Mouse (Mus musculus): ENCODE results near the gene Gm4131. TPM values are rescaled to one million over a fixed set of nuclear protein-coding genes. Genes with fewer than 3 reads are reported as not detected.

The Gm4131 gene
- polyA plus RNA-seq, 1 experiment from 2014 or later, result not detected

DNA sequence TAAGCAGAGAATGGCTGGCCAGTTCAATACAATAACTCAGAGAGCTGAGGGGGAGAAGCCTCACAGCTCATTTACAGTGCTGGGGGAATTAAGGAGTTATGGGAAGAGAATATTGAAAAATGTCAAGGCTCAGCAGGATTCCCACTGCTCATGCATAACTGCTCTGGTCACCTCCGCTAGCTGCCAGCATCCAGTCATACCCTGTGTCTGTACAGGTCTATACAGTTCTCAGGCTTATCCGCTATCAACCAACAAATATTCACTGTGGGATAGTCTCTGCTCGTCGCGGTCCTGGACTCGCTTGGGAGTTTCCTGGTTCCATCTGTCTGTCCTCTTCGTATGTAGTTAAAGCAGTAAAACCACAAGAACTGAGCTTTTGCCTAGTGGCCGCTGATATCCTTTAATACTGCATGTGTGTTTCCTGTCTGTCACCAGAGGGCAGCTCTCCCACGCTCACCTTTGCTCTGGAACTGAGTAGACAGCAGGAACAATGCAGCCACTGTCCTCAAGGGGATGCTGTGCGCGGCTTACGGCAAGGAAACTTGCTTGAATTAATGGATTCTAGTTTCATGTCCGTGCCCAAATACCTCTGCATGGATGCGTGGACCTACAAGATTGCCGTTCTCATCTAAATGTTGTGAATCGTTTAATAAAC, 74.4 kb downstream of the Gm4131 start:
- H3K27me3 ChIP-seq (ENCODE audit: control insufficient read depth, insufficient read depth, low read depth, low read length), result no peaks in the 10 kb centered on the region

DNA sequence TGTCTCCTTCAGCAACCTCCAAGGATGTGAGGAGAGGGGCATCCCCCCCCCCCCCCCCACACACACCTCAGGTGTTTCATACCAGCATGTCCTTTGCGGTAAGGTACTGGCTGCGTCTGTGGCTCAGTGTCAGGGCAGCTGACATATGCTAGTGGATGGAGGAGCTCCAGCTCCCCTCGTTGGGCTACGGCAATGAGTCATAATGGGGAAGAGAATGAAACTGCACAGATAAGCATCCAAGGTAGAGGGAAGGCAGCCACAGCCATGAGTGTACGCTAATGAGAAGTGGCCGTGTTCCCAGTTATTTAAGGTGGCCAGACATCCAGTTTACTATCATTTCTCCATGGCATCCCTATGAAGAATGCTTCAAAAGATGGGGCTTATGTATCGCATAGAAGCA, 78.5 kb downstream of the Gm4131 start:
- Histone ChIP-seq H3K9me3 (replicated peaks; ENCODE audit: control insufficient read depth, low read length) (no peaks in the 10 kb centered on the region), H3K4me3 (ENCODE audit: low read depth, low read length) (no peak overlapping the region), H3K27ac (ENCODE audit: low read length) (no peak overlapping the region), H3K27me3 (ENCODE audit: control insufficient read depth, insufficient read depth, low read depth, low read length) (no peaks in the 10 kb centered on the region), H3K4me2 (ENCODE audit: low read depth, low read length) (no peak overlapping the region), H3K9ac (ENCODE audit: low read depth, low read length) (no peak overlapping the region), H3K4me1 (ENCODE audit: control insufficient read depth, low read depth, low read length) (no peaks in the 10 kb centered on the region), H3K36me3 (ENCODE audit: control insufficient read depth, insufficient read depth) (no peaks in the 10 kb centered on the region)
- WGBS (ENCODE audit: insufficient replicate concordance), result 72% methylated on average over 7 of the region's 7 CpGs
- ATAC-seq (ENCODE audit: low read depth), result no peak

More for the DNA sequence above, 74.4 kb downstream of the Gm4131 start:
- no peak overlapping the region for H3K27ac ChIP-seq (ENCODE audit: low read length)
- no peak for ATAC-seq (ENCODE audit: low read depth)
- no peak overlapping the region for H3K4me3 ChIP-seq (ENCODE audit: low read depth, low read length)
- H3K9me3 ChIP-seq (replicated peaks; ENCODE audit: control insufficient read depth, low read length), result no peaks in the 10 kb centered on the region
- H3K4me1 ChIP-seq (ENCODE audit: control insufficient read depth, low read depth, low read length), result no peaks in the 10 kb centered on the region
- H3K9ac ChIP-seq (ENCODE audit: low read depth, low read length), result no peak overlapping the region
- no peaks in the 10 kb centered on the region for H3K36me3 ChIP-seq (ENCODE audit: control insufficient read depth, insufficient read depth)
- no peak overlapping the region for H3K4me2 ChIP-seq (ENCODE audit: low read depth, low read length)
- WGBS (ENCODE audit: insufficient replicate concordance), result 31% methylated on average over 16 of the region's 16 CpGs

DNA sequence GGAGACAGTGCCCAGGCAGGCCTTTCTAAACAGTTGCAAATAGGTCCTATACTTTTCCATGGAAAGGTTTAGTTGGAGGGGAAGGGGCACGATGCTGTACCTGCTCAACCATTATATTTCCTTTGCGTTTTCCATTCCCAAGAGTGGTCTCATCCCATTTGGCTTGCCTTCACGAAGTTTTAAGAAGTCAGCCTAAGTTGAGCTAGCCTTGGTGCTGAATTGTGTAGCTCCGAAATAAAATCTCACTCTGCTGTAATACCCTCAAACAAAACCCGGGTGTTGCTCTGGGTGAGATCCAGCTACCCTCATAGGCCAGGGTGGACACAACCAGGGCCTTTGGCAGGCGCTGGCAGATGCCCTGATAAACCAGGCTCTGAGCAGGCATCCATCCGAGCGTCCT, 85.3 kb downstream of the Gm4131 start:
- Histone ChIP-seq H3K4me1 (ENCODE audit: control insufficient read depth, low read depth, low read length) (no peaks in the 10 kb centered on the region), H3K4me3 (ENCODE audit: low read depth, low read length) (no peak overlapping the region), H3K4me2 (ENCODE audit: low read depth, low read length) (no peak overlapping the region), H3K9me3 (replicated peaks; ENCODE audit: control insufficient read depth, low read length) (no peaks in the 10 kb centered on the region), H3K9ac (ENCODE audit: low read depth, low read length) (no peak overlapping the region), H3K36me3 (ENCODE audit: control insufficient read depth, insufficient read depth) (no peaks in the 10 kb centered on the region), H3K27me3 (ENCODE audit: control insufficient read depth, insufficient read depth, low read depth, low read length) (no peaks in the 10 kb centered on the region), H3K27ac (ENCODE audit: low read length) (no peak overlapping the region)
- no peak for ATAC-seq (ENCODE audit: low read depth)
- 33% methylated on average over 8 of the region's 8 CpGs for WGBS (ENCODE audit: insufficient replicate concordance)

DNA sequence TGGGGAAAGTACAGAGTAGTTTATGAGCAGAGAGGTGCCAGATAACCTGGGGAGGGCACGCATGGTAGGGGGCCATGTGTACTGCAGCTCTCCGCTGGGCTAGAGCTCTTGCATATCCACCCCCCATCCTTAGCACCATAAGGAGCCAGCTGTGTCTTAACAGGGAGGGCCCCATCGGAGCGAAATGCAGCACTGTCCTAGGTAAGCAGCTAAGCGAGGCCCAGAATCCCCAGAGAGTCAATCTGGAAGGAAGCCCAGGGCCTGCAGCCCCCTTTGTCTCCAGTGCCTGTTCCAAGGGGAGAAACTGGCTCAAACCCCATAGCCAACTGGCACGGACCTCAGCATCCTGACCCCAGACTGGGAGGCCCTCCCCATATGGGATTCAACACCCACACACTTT, 87.3 kb downstream of the Gm4131 start:
- Histone ChIP-seq H3K4me1 (ENCODE audit: control insufficient read depth, low read depth, low read length) (no peaks in the 10 kb centered on the region), H3K9me3 (replicated peaks; ENCODE audit: control insufficient read depth, low read length) (no peaks in the 10 kb centered on the region), H3K4me3 (ENCODE audit: low read depth, low read length) (no peak overlapping the region), H3K27ac (ENCODE audit: low read length) (no peak overlapping the region), H3K27me3 (ENCODE audit: control insufficient read depth, insufficient read depth, low read depth, low read length) (no peaks in the 10 kb centered on the region), H3K9ac (ENCODE audit: low read depth, low read length) (no peak overlapping the region), H3K4me2 (ENCODE audit: low read depth, low read length) (no peak overlapping the region), H3K36me3 (ENCODE audit: control insufficient read depth, insufficient read depth) (no peaks in the 10 kb centered on the region)
- 49% methylated on average over 6 of the region's 6 CpGs for WGBS (ENCODE audit: insufficient replicate concordance)
- ATAC-seq (ENCODE audit: low read depth), result no peak

DNA sequence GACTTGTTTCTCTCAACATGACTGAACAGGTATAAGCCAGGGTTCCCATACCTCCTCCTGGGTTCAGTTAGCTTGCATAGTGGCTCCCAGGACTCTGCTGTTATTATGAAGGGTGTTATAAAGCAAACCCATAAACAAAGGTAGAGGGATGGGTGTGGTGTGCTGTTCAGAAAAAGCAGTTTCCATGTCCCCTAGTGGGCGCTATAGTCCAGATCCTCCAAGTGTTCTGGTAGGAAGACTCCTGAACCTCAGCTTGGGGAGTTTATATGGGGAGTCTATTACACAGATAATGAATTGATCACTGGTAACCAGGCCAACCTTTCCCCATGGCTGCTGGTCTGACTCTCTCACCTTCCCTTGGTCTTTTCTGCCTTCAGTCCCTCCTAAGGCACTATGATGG, 92.2 kb downstream of the Gm4131 start:
- Histone ChIP-seq H3K27me3 (ENCODE audit: control insufficient read depth, insufficient read depth, low read depth, low read length) (no peaks in the 10 kb centered on the region), H3K4me1 (ENCODE audit: control insufficient read depth, low read depth, low read length) (no peaks in the 10 kb centered on the region), H3K4me3 (ENCODE audit: low read depth, low read length) (no peak overlapping the region), H3K36me3 (ENCODE audit: control insufficient read depth, insufficient read depth) (no peaks in the 10 kb centered on the region), H3K9me3 (replicated peaks; ENCODE audit: control insufficient read depth, low read length) (no peaks in the 10 kb centered on the region), H3K9ac (ENCODE audit: low read depth, low read length) (no peak overlapping the region), H3K4me2 (ENCODE audit: low read depth, low read length) (no peak overlapping the region), H3K27ac (ENCODE audit: low read length) (no peak overlapping the region)
- WGBS (ENCODE audit: insufficient replicate concordance), result 52% methylated on average over 1 of the region's 1 CpGs
- ATAC-seq (ENCODE audit: low read depth), result no peak

DNA sequence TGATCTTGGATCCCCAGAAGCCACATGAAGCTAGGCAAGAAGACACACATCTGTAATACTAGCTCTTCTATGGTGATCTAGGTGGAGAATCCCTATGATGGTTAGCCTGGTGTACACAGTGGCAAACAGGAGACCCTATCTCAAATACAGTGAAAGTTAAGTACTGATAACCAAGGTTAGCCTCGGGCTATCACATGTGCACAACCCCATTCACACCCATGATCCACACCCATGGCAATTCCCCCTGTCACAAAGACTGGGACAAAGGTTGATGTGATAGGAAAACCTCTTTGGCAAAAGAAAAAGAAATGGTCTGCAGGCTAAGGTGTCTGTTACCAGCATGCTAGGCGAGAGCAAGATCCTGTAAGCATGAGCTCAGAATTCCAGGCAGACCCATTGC, 94.7 kb downstream of the Gm4131 start:
- Histone ChIP-seq H3K9ac (ENCODE audit: low read depth, low read length) (no peak overlapping the region), H3K27me3 (ENCODE audit: control insufficient read depth, insufficient read depth, low read depth, low read length) (no peaks in the 10 kb centered on the region), H3K9me3 (replicated peaks; ENCODE audit: control insufficient read depth, low read length) (no peaks in the 10 kb centered on the region), H3K4me2 (ENCODE audit: low read depth, low read length) (no peak overlapping the region), H3K27ac (ENCODE audit: low read length) (no peak overlapping the region), H3K36me3 (ENCODE audit: control insufficient read depth, insufficient read depth) (no peaks in the 10 kb centered on the region), H3K4me1 (ENCODE audit: control insufficient read depth, low read depth, low read length) (no peaks in the 10 kb centered on the region), H3K4me3 (ENCODE audit: low read depth, low read length) (no peak overlapping the region)
- no peak for ATAC-seq (ENCODE audit: low read depth)
- WGBS (ENCODE audit: insufficient replicate concordance), result 33% methylated on average over 2 of the region's 2 CpGs

DNA sequence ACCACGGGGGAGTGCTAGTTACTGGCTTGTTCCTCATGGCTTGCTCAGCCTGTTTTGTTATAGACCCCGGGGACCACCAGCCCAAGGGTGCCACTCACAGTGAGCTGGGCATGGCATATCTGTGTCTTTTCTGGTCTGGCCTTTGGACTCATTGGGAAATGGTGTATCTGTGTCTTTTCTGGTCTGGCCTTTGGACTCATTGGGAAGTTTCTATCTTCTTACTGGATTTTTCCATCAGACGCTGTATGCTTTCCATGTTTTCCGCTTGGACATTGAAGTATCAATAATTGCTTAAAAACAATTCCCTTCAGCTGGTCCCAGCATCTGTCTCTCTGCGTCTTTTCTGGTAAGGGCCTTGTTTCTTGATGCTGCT, 98.0 kb downstream of the Gm4131 start:
- no peak for ATAC-seq (ENCODE audit: low read depth)
- 61% methylated on average over 5 of the region's 5 CpGs for WGBS (ENCODE audit: insufficient replicate concordance)
- Histone ChIP-seq H3K9me3 (replicated peaks; ENCODE audit: control insufficient read depth, low read length) (no peaks in the 10 kb centered on the region), H3K4me2 (ENCODE audit: low read depth, low read length) (no peak overlapping the region), H3K4me3 (ENCODE audit: low read depth, low read length) (no peak overlapping the region), H3K4me1 (ENCODE audit: control insufficient read depth, low read depth, low read length) (no peaks in the 10 kb centered on the region), H3K27ac (ENCODE audit: low read length) (no peak overlapping the region), H3K36me3 (ENCODE audit: control insufficient read depth, insufficient read depth) (no peaks in the 10 kb centered on the region), H3K27me3 (ENCODE audit: control insufficient read depth, insufficient read depth, low read depth, low read length) (no peaks in the 10 kb centered on the region), H3K9ac (ENCODE audit: low read depth, low read length) (no peak overlapping the region)

DNA sequence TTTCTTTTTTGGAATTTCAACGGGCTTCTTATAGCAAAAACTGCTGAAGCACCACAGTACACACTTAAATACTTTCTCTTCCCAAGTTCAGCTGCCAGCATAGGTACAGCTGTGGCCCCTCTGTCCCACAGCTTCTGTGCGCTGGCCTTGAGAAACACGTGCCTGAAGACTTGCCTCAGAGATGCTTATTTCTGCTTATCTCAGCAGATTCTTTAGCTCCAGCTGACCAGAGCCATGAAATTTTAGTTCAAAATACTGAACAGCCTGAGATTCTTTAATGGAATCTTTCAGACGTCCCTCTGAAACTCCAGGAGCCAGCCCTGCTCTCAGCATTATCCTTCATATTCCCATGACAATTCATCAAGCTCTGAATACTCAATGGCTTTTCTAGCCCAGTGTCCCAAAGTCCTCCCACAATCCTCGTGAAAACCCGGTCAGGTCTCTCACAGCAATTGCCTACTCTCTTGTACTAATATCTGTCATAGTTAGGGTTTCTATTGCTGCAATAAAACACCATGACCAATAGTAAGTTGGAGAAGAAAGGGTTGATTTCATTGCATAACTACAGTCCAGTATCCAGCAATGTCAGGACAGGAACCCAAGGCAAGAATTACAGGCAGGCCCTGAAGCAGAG, 98.5 kb downstream of the Gm4131 start:
- WGBS (ENCODE audit: insufficient replicate concordance), result 58% methylated on average over 6 of the region's 6 CpGs
- H3K9ac ChIP-seq (ENCODE audit: low read depth, low read length), result no peak overlapping the region
- no peak for ATAC-seq (ENCODE audit: low read depth)
- H3K36me3 ChIP-seq (ENCODE audit: control insufficient read depth, insufficient read depth), result no peaks in the 10 kb centered on the region
- no peaks in the 10 kb centered on the region for H3K27me3 ChIP-seq (ENCODE audit: control insufficient read depth, insufficient read depth, low read depth, low read length)
- no peaks in the 10 kb centered on the region for H3K9me3 ChIP-seq (replicated peaks; ENCODE audit: control insufficient read depth, low read length)
- no peak overlapping the region for H3K4me2 ChIP-seq (ENCODE audit: low read depth, low read length)
- no peaks in the 10 kb centered on the region for H3K4me1 ChIP-seq (ENCODE audit: control insufficient read depth, low read depth, low read length)
- no peak overlapping the region for H3K4me3 ChIP-seq (ENCODE audit: low read depth, low read length)
- H3K27ac ChIP-seq (ENCODE audit: low read length), result no peak overlapping the region

DNA sequence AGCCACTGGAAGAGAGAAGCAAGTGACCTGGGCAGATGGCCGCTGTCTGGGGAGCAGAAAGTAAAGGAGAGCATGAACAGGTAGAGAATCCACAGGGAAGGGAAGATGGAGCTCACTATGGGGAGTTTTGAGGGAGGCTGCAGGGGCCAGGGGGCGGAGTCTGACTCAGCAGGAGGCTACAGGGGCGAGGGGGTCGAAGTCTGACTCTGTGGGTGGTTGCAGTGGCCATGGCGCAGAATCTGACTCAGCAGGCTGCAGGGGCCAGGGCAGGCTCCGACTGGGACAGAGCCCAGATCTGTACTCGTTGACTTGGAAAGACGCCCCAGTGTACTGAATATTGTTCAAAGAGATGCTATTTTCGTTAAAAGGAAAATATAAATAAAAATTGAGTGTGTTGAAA, 101.8 kb downstream of the Gm4131 start:
- no peaks in the 10 kb centered on the region for H3K36me3 ChIP-seq (ENCODE audit: control insufficient read depth, insufficient read depth)
- H3K4me1 ChIP-seq (ENCODE audit: control insufficient read depth, low read depth, low read length), result no peaks in the 10 kb centered on the region
- H3K9me3 ChIP-seq (replicated peaks; ENCODE audit: control insufficient read depth, low read length), result no peaks in the 10 kb centered on the region
- WGBS (ENCODE audit: insufficient replicate concordance), result 31% methylated on average over 9 of the region's 9 CpGs
- H3K4me3 ChIP-seq (ENCODE audit: low read depth, low read length), result no peak overlapping the region
- 0 out of 2 replicates have a peak overlapping the region, but pooled peaks have one; percentile 9 for H3K4me2 ChIP-seq (ENCODE audit: low read depth, low read length)
- H3K9ac ChIP-seq (ENCODE audit: low read depth, low read length), result no peak overlapping the region
- ATAC-seq (ENCODE audit: low read depth), result no peak
- no peak overlapping the region for H3K27ac ChIP-seq (ENCODE audit: low read length)
- H3K27me3 ChIP-seq (ENCODE audit: control insufficient read depth, insufficient read depth, low read depth, low read length), result no peaks in the 10 kb centered on the region
